Mouse (Mus musculus) layer of hippocampus, postnatal 36 days (tissue): Measurements from ENCODE around the gene Tas2r114. TPM values are rescaled to one million over a fixed set of nuclear protein-coding genes. Genes with fewer than 3 reads are reported as not detected.

Experiments used
- DNase-seq, 2 experiments: peaks; one replicate each; pipeline ENCODE4 v3.0.0; 2022
- total RNA-seq, 2 experiments: library from RNA; stranded (reverse); gene quantifications; 2 replicates each; pipeline ENCODE4 v1.2.3; 2021

Gene Tas2r114
- total RNA-seq = not detected

GRCm38 (mm10) chr6:131689963-131690362 lies at the start of gene Tas2r114:
Tas2r114 (minus strand) TSS chr6:131690063.
- no peak for DNase-seq

GRCm38 (mm10) chr6:131712803-131713202 lies 22.9 kb upstream of the Tas2r114 start:
- no peak for DNase-seq

- DNase-seq = no peak
Measured at GRCm38 (mm10) chr6:131687395-131687794, 2.5 kb downstream of the Tas2r114 start, which contains the start of gene Tas2r105. Tas2r105 (minus strand) TSS chr6:131687495.

GRCm38 (mm10) chr6:131685644-131686043 lies 4.2 kb downstream of the Tas2r114 start, which contains the start of gene Tas2r104:
Tas2r104 (minus strand) TSS chr6:131685744.
- DNase-seq = no peak

- no peak for DNase-seq
Measured at GRCm38 (mm10) chr6:131678786-131679185, 11.1 kb downstream of the Tas2r114 start, which contains the start of gene Tas2r106. Tas2r106 (minus strand) TSS chr6:131678886.

- DNase-seq = no peak
Measured at GRCm38 (mm10) chr6:131660049-131660448, 29.8 kb downstream of the Tas2r114 start, which contains the start of gene Tas2r107. Tas2r107 (minus strand) TSS chr6:131660149.

Other genes starting within 250 kb of the Tas2r114 start
- not detected for gene 5430401F13Rik, start 203.7 kb downstream of the Tas2r114 start, total RNA-seq
- not detected for gene Gm6619, start 203.7 kb downstream of the Tas2r114 start, total RNA-seq
- gene Tas2r130, start 59.2 kb downstream of the Tas2r114 start, total RNA-seq = not detected
- gene Tas2r107, start 29.9 kb downstream of the Tas2r114 start, total RNA-seq = not detected
- gene Tas2r106, start 11.2 kb downstream of the Tas2r114 start, total RNA-seq = not detected
- gene Tas2r104, start 4.3 kb downstream of the Tas2r114 start, total RNA-seq = not detected
- gene Tas2r105, start 2.6 kb downstream of the Tas2r114 start, total RNA-seq = not detected